In the genomic region with DNA sequence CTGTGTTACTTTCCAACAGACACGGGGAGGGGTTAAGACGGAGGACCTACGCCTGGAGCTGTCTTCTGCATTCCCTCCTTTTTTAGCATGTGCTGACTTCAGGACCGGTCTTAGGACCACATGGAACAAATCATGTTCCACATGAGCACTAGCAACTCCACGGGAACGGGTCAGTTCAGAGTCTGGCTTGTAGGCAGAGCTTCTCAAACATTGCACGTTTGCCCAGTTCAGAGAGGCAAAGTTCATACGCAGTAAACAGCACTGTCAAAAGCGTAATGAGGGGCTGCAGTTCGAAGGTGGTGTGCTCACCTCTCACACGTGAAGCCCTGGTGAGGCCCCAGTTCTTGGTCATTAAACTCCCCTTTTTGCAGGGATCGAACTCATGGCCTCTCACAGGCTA, we compare ENCODE assay signal across 22 mouse cellular contexts.
DNase-seq lines count a peak whose midpoint lies in the region; ATAC-seq and TF ChIP-seq lines count a peak whose summit lies in the region.
"Had no signal": no experiment of that assay in that cellular context is flagged by ENCODE, and none has a peak within 500 bp of the region (broad histone marks: within the 10 kb centered on the region; RNA-seq: fewer than 3 reads in every experiment).

No protein-coding gene starts in this region.

- no peak overlapping the region for H3K4me2 ChIP-seq in liver, embryonic 12.5 days
- H3K4me2 ChIP-seq in liver, embryonic 15.5 days: no peak overlapping the region
- H3K4me2 ChIP-seq in liver, postnatal 0 days (ENCODE audit: low read depth, low read length): no peak overlapping the region
- H3K4me2 ChIP-seq: embryonic facial prominence, embryonic 13.5 days; embryonic facial prominence, embryonic 15.5 days; forebrain, embryonic 12.5 days had no signal

- no peak for TF ChIP-seq CTCF in liver, postnatal 0 days (IDR thresholded peaks at IDR 0.05; ENCODE audit: low read depth)

- no peak overlapping the region for H3K27ac ChIP-seq in liver, embryonic 12.5 days
- 0 out of 2 replicates have a peak overlapping the region, but pooled peaks have one; percentile 14 for H3K27ac ChIP-seq in liver, embryonic 15.5 days (replicated peaks)
- H3K27ac ChIP-seq in liver, postnatal 0 days (ENCODE audit: low read depth): no peak overlapping the region; the same call in 1 of the 2 replicates
- H3K27ac ChIP-seq: embryonic facial prominence, embryonic 13.5 days; embryonic facial prominence, embryonic 15.5 days; forebrain, embryonic 10.5 days; forebrain, embryonic 12.5 days had no signal

- no peaks in the 10 kb centered on the region for H3K27me3 ChIP-seq in liver, embryonic 12.5 days (replicated peaks)
- no peaks in the 10 kb centered on the region for H3K27me3 ChIP-seq in liver, embryonic 15.5 days
- H3K27me3 ChIP-seq in liver, postnatal 0 days (ENCODE audit: insufficient read depth, low read length): no peaks in the 10 kb centered on the region
- H3K27me3 ChIP-seq: embryonic facial prominence, embryonic 15.5 days had no signal

- WGBS in liver, embryonic 12.5 days (ENCODE audit: insufficient replicate concordance): 67% methylated on average over 12 of the region's 12 CpGs
- 58% methylated on average over 12 of the region's 12 CpGs for WGBS in liver, embryonic 15.5 days (ENCODE audit: insufficient replicate concordance)
- 59% methylated on average over 12 of the region's 12 CpGs for WGBS in liver, postnatal 0 days (ENCODE audit: insufficient replicate concordance)

- H3K9ac ChIP-seq in liver, embryonic 12.5 days: no peak overlapping the region
- H3K9ac ChIP-seq in liver, embryonic 15.5 days: no peak overlapping the region
- no peak overlapping the region for H3K9ac ChIP-seq in liver, postnatal 0 days (replicated peaks)
- H3K9ac ChIP-seq: embryonic facial prominence, embryonic 13.5 days; embryonic facial prominence, embryonic 15.5 days; forebrain, embryonic 12.5 days had no signal

- no peaks in the 10 kb centered on the region for H3K9me3 ChIP-seq in liver, embryonic 12.5 days (replicated peaks)
- H3K9me3 ChIP-seq in liver, embryonic 15.5 days (replicated peaks): no peaks in the 10 kb centered on the region
- H3K9me3 ChIP-seq in liver, postnatal 0 days (ENCODE audit: low read length): no peaks in the 10 kb centered on the region
- H3K9me3 ChIP-seq: embryonic facial prominence, embryonic 13.5 days; embryonic facial prominence, embryonic 15.5 days; forebrain, embryonic 10.5 days; forebrain, embryonic 12.5 days had no signal

- TF ChIP-seq EP300 in liver, postnatal 0 days (IDR thresholded peaks at IDR 0.05; ENCODE audit: low read depth): no peak

- DNase-seq in liver: no peak
- no peak for DNase-seq in liver, postnatal 0 days
- no peak for DNase-seq in cerebellum, postnatal 36 days
- no peak for DNase-seq in cerebellum, adult 9-11 months
- DNase-seq: adrenal gland, adult 2 months; adrenal gland, postnatal 10 days; adrenal gland, postnatal 25 days; cerebellum, adult 11 months; cerebellum, adult 18-20 months; cerebellum, adult 8-10 months; cerebellum, postnatal 10 days; cerebellum, postnatal 25 days; embryo, embryonic 11 days had no signal

- no peaks in the 10 kb centered on the region for H3K4me1 ChIP-seq in liver, embryonic 12.5 days
- H3K4me1 ChIP-seq in liver, embryonic 15.5 days (replicated peaks): no peaks in the 10 kb centered on the region; the same call in 1 of the 2 replicates
- peaks cover 6% of the 10 kb centered on the region for H3K4me1 ChIP-seq in liver, postnatal 0 days (ENCODE audit: insufficient read depth)
- H3K4me1 ChIP-seq: embryonic facial prominence, embryonic 15.5 days; forebrain, embryonic 10.5 days had no signal

- no peaks in the 10 kb centered on the region for H3K36me3 ChIP-seq in liver, embryonic 12.5 days
- H3K36me3 ChIP-seq in liver, embryonic 15.5 days (replicated peaks): no peaks in the 10 kb centered on the region
- no peaks in the 10 kb centered on the region for H3K36me3 ChIP-seq in liver, postnatal 0 days (replicated peaks; ENCODE audit: insufficient read depth, low read length)
- H3K36me3 ChIP-seq: embryonic facial prominence, embryonic 13.5 days; embryonic facial prominence, embryonic 15.5 days; forebrain, embryonic 10.5 days; forebrain, embryonic 12.5 days had no signal

- H3K4me3 ChIP-seq in liver, embryonic 12.5 days: no peak overlapping the region
- H3K4me3 ChIP-seq in liver, embryonic 15.5 days (replicated peaks): no peak overlapping the region
- H3K4me3 ChIP-seq in liver, postnatal 0 days (ENCODE audit: low read depth, low read length): no peak overlapping the region
- H3K4me3 ChIP-seq: embryonic facial prominence, embryonic 13.5 days; embryonic facial prominence, embryonic 15.5 days; erythroblast, embryonic 14.5 days; forebrain, embryonic 10.5 days; forebrain, embryonic 12.5 days had no signal

- ATAC-seq in liver, embryonic 12.5 days: 0 out of 2 replicates have a peak, but pooled peaks have one; percentile 18
- ATAC-seq in liver, embryonic 15.5 days (ENCODE audit: insufficient read depth): peak; percentile 66
- peak; percentile 72 for ATAC-seq in liver, postnatal 0 days
- ATAC-seq: forebrain, embryonic 14.5 days; forebrain, embryonic 16.5 days had no signal

Comparison
In these comparisons a context has a peak if more than half of its experiments do, and no peak if none do; other contexts are left out.
1. ATAC-seq: peak in every context shown above with its lines; median percentile 72 in liver, postnatal 0 days; 66 in liver, embryonic 15.5 days; 18 in liver, embryonic 12.5 days.